Mouse (Mus musculus) kidney, adult 2 months (tissue): ENCODE results near the gene Zfp14.

Experiments
- CTCF ChIP-seq: fragments of 200-500 bp; conservative IDR thresholded peaks from 2 replicates; pipeline ENCODE4 v1.5.1; 2011; ENCODE audit warnings: low read depth, mild to moderate bottlenecking, control low read depth, low read length, moderate library complexity, mixed read lengths; ENCODE audit not compliant: insufficient read depth, insufficient read length
- POLR2A ChIP-seq: fragments of 200-500 bp; IDR thresholded peaks from one replicate; pipeline ENCODE4 v1.6.1; 2011; ENCODE audit warnings: low read depth, low read length, control low read depth

DNA sequence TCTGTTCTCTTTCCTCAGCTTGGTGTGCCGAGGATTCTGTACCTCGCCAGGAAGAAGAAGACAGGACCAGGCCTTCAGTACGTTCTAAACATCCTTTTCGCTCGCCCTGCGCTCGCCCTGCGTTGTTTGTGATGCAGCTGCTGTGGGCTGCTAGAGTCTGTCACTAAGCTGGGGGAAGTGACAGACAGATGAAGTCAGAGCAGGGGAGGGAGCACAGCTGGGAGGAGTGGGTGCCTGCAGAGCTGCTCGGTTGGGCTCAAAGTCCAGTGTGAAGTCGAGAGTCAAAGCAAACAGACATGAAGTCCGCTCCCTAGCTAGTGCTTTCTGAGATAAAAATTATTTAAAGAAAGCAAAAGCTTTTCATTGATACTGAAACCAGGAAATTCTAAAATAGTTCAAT, 62.1 kb downstream of the Zfp14 start:
- TF ChIP-seq CTCF, result no peak
- no peak for TF ChIP-seq POLR2A
